Mouse (Mus musculus): Measurements from ENCODE around the gene Rftn1.

The Rftn1 gene

GRCm38 (mm10) chr17:50172795-50173194 lies 17.7 kb downstream of the Rftn1 start:
- DNase-seq (ENCODE audit: low spot score in 2 of 2), result no peak

- no peak for DNase-seq (ENCODE audit: low spot score in 2 of 2)
These were observed 19.4 kb downstream of the Rftn1 start for GRCm38 (mm10) chr17:50170935-50171545.

- DNase-seq (ENCODE audit: low spot score in 2 of 2), result no peak
These were observed 20.5 kb downstream of the Rftn1 start for GRCm38 (mm10) chr17:50169946-50170427.

GRCm38 (mm10) chr17:50160904-50161805 lies 29.3 kb downstream of the Rftn1 start:
- DNase-seq (ENCODE audit: low spot score in 2 of 2), result no peak

- DNase-seq (ENCODE audit: low spot score in 2 of 2), result no peak
These were observed 30.1 kb downstream of the Rftn1 start for GRCm38 (mm10) chr17:50160357-50160756.

GRCm38 (mm10) chr17:50159816-50160215 lies 30.7 kb downstream of the Rftn1 start:
- DNase-seq (ENCODE audit: low spot score in 2 of 2), result no peak

GRCm38 (mm10) chr17:50158565-50158964 lies 31.9 kb downstream of the Rftn1 start:
- DNase-seq (ENCODE audit: low spot score in 2 of 2), result no peak

- DNase-seq (ENCODE audit: low spot score in 2 of 2), result no peak
These were observed 33.0 kb downstream of the Rftn1 start for GRCm38 (mm10) chr17:50157190-50158150.

- no peak for DNase-seq (ENCODE audit: low spot score in 2 of 2)
These were observed 38.4 kb downstream of the Rftn1 start for GRCm38 (mm10) chr17:50152085-50152484.

- DNase-seq (ENCODE audit: low spot score in 2 of 2), result no peak
These were observed 39.2 kb downstream of the Rftn1 start for GRCm38 (mm10) chr17:50151208-50151723.

- peak in 1 of 2 experiments; percentile 13 for DNase-seq (ENCODE audit: low spot score in 2 of 2)
These were observed 39.9 kb downstream of the Rftn1 start for GRCm38 (mm10) chr17:50150416-50151207.

- DNase-seq (ENCODE audit: low spot score in 2 of 2), result no peak
These were observed 40.7 kb downstream of the Rftn1 start for GRCm38 (mm10) chr17:50149690-50150210.

GRCm38 (mm10) chr17:50147831-50148587 lies 42.5 kb downstream of the Rftn1 start:
- no peak for DNase-seq (ENCODE audit: low spot score in 2 of 2)

GRCm38 (mm10) chr17:50143354-50143753 lies 47.1 kb downstream of the Rftn1 start:
- no peak for DNase-seq (ENCODE audit: low spot score in 2 of 2)

- no peak for DNase-seq (ENCODE audit: low spot score in 2 of 2)
These were observed 47.9 kb downstream of the Rftn1 start for GRCm38 (mm10) chr17:50142553-50142952.

GRCm38 (mm10) chr17:50142151-50142550 lies 48.3 kb downstream of the Rftn1 start:
- DNase-seq (ENCODE audit: low spot score in 2 of 2), result no peak

- no peak for DNase-seq (ENCODE audit: low spot score in 2 of 2)
These were observed 54.4 kb downstream of the Rftn1 start for GRCm38 (mm10) chr17:50136060-50136459.

GRCm38 (mm10) chr17:50135466-50135865 lies 55.0 kb downstream of the Rftn1 start:
- no peak for DNase-seq (ENCODE audit: low spot score in 2 of 2)

GRCm38 (mm10) chr17:50131698-50132097 lies 58.8 kb downstream of the Rftn1 start:
- no peak for DNase-seq (ENCODE audit: low spot score in 2 of 2)

- no peak for DNase-seq (ENCODE audit: low spot score in 2 of 2)
These were observed 60.1 kb downstream of the Rftn1 start for GRCm38 (mm10) chr17:50130421-50130820.

All from frontal cortex, postnatal 25 days (tissue).